Mouse (Mus musculus) C2C12 (cell line): ENCODE measurements around the gene Ripk4.

Experiments used
- CEBPB ChIP-seq: IDR thresholded peaks from one replicate; pipeline ENCODE4 v1.6.1; 2011; ENCODE audit warnings: low read depth, mild to moderate bottlenecking, control low read depth, moderate library complexity
- CTCF ChIP-seq: IDR thresholded peaks from one replicate; pipeline ENCODE4 v1.5.1; 2011; ENCODE audit not compliant: control insufficient read depth, insufficient read depth, insufficient read length
- MAX ChIP-seq: IDR thresholded peaks from one replicate; pipeline ENCODE4 v1.6.1; 2011; ENCODE audit warnings: mild to moderate bottlenecking, control low read depth
- MYOD1 ChIP-seq: IDR thresholded peaks from one replicate; pipeline ENCODE4 v1.6.1; 2011; ENCODE audit warnings: low read depth; ENCODE audit not compliant: control insufficient read depth, insufficient read length
- USF1 ChIP-seq: IDR thresholded peaks from one replicate; pipeline ENCODE4 v1.6.1; 2011; ENCODE audit warnings: low read depth, mild to moderate bottlenecking, control low read depth, moderate library complexity

- TF ChIP-seq USF1, result no peak
- TF ChIP-seq CTCF, result no peak
- TF ChIP-seq MAX, result no peak
- TF ChIP-seq CEBPB, result no peak
- TF ChIP-seq MYOD1, result no peak
Observed at GRCm38 (mm10) chr16:97695709-97696108, 67.9 kb downstream of the Ripk4 start.
